Mouse (Mus musculus) liver, embryonic 12.5 days (tissue): ENCODE measurements around the gene Atf7ip. TPM values are rescaled to one million over a fixed set of nuclear protein-coding genes. Genes with fewer than 3 reads are reported as not detected.

Experiments
- ATAC-seq: fragments of 200-750 bp; cut with Nextera tagmentation; 2 replicates; pipeline ENCODE4 v1.8.0; 2017; ENCODE audit warnings: moderate number of reproducible peaks, mild to moderate bottlenecking, moderate library complexity
- H3K27ac ChIP-seq: fragments of 300-500 bp; sonication (generic); 2 replicates; pipeline ENCODE4 v1.5.1; 2016; ENCODE audit warnings: mild to moderate bottlenecking
- H3K27me3 ChIP-seq: fragments of 300-500 bp; sonication (generic); replicated peaks from 2 replicates; pipeline ENCODE4 v1.6.1; 2016; ENCODE audit warnings: mild to moderate bottlenecking, moderate library complexity
- H3K36me3 ChIP-seq: fragments of 300-500 bp; sonication (generic); 2 replicates; pipeline ENCODE4 v1.6.1; 2016; ENCODE audit warnings: mild to moderate bottlenecking, moderate library complexity
- H3K4me1 ChIP-seq: fragments of 300-500 bp; sonication (generic); 2 replicates; pipeline ENCODE4 v1.6.1; 2016
- H3K4me2 ChIP-seq: fragments of 300-500 bp; sonication (generic); 2 replicates; pipeline ENCODE4 v1.6.1; 2016; ENCODE audit warnings: mild to moderate bottlenecking, moderate library complexity
- H3K4me3 ChIP-seq: fragments of 300-500 bp; sonication (generic); 2 replicates; pipeline ENCODE4 v1.5.1; 2016; ENCODE audit warnings: mild to moderate bottlenecking, moderate library complexity
- H3K9ac ChIP-seq: fragments of 300-500 bp; sonication (generic); 2 replicates; pipeline ENCODE4 v1.6.1; 2016; ENCODE audit warnings: mild to moderate bottlenecking, moderate library complexity
- H3K9me3 ChIP-seq: fragments of 300-500 bp; sonication (generic); replicated peaks from 2 replicates; pipeline ENCODE4 v1.6.1; 2016; ENCODE audit warnings: mild to moderate bottlenecking, moderate library complexity
- WGBS: fragments of 180-500 bp; shearing (Covaris S2); methylation state at CpG from one replicate; pipeline ENCODE4 v1.1.7; 2016; ENCODE audit not compliant: insufficient replicate concordance; 5-methylcytosine and 5-hydroxymethylcytosine counted together
- polyA plus RNA-seq: library from polyadenylated mRNA; unstranded; fragments of >200 nt; fragmentation: Nextera tagmentation; extraction: Ambion mirVana; gene quantifications from 2 replicates; pipeline ENCODE4 v1.2.1, GENCODE M21; 2016

Atf7ip gene
- polyA plus RNA-seq, 1 experiment from 2014 or later = 24.8 TPM

DNA sequence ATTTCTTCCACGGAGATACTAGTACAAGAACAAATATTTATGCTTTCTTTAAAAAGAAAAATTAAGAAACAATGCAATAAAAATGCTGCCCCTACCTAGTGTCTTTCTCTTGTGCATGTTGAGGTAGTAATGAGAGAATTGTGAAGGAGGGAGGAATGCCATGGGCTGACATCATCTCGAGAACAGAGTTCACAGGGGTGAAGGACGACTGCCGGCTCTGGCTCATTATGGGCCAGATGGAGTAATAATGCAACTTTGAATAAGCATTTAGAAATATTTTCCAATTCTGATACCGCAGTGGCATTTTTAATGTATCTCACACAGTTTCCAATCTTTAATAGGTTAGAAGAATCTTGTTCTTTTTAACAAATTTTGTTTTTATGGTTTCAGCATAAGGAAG is 60.0 kb downstream of the Atf7ip start:
- ATAC-seq = no peak
- Histone ChIP-seq H3K27ac (no peak overlapping the region), H3K4me3 (no peak overlapping the region), H3K4me1 (no peaks in the 10 kb centered on the region), H3K9ac (no peak overlapping the region), H3K4me2 (no peak overlapping the region), H3K27me3 (no peaks in the 10 kb centered on the region), H3K36me3 (peaks cover 85% of the 10 kb centered on the region), H3K9me3 (peaks cover 15% of the 10 kb centered on the region)
- 89% methylated on average over 5 of the region's 5 CpGs for WGBS

DNA sequence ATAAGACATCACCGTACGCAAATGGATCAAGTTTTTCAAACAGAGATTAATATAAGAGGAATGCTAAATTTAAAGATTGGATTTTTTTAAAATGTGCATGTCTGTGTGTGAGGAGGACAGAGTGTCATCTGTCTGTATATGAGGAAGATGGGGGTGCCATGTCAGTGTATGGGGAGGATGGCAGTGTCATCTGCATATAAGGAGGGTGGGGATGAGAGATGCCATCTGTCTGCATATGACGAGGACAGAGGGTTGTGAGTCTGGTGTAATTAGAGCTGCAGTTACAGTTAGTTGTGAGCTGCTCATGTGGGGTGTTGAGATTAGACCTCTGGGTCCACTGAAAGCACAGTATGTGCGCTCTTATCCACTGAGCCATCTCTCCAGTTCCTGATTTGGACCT is 84.8 kb downstream of the Atf7ip start:
- Histone ChIP-seq H3K4me1 (no peaks in the 10 kb centered on the region), H3K9me3 (no peaks in the 10 kb centered on the region), H3K27ac (no peak overlapping the region), H3K36me3 (peaks cover 84% of the 10 kb centered on the region), H3K27me3 (no peaks in the 10 kb centered on the region), H3K9ac (no peak overlapping the region), H3K4me2 (no peak overlapping the region), H3K4me3 (no peak overlapping the region)
- ATAC-seq = no peak
- WGBS = 79% methylated on average over 4 of the region's 4 CpGs

DNA sequence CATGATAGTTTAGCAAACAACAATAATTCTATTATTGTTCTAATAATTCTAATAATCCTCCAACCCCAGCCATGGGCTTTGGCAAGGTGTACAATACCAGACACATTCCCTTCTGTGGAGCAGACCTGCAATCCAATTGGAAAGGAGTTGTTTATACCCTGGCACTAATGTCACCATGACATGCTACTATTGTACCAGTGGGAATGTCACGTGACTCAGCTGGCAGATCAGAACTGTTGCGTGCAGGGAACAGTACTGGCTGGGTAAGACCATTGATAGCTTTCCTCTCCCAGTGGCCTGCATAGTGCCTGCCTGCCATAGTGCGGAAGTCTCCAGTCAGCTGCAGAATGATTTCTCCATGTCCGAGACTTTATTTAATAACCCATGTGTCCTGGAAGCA is 88.6 kb downstream of the Atf7ip start:
- Histone ChIP-seq H3K4me3 (no peak overlapping the region), H3K36me3 (peaks cover 89% of the 10 kb centered on the region), H3K9me3 (no peaks in the 10 kb centered on the region), H3K27me3 (no peaks in the 10 kb centered on the region), H3K4me2 (no peak overlapping the region), H3K4me1 (no peaks in the 10 kb centered on the region), H3K9ac (no peak overlapping the region), H3K27ac (no peak overlapping the region)
- no peak for ATAC-seq
- 89% methylated on average over 4 of the region's 4 CpGs for WGBS

DNA sequence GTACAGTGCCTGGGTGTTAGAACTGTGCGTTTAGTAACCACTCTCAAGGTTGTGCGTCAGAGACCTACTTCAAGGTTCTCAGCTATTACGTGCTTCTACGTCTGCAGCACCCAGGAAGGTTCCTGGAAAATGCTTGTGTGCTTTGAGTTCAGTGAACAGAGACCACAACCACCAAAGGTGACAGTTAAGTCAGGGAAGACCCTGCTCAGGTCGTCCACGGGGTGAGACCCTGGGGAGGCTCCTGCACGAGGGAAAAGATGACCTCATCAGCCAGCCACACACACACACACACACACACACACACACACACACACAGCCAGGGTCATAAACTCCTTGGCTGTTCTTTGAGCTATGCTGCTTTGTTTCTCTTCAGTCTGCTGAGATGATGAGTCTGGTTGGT is 96.6 kb downstream of the Atf7ip start:
- Histone ChIP-seq H3K27me3 (no peaks in the 10 kb centered on the region), H3K4me1 (no peaks in the 10 kb centered on the region), H3K27ac (no peak overlapping the region), H3K4me3 (no peak overlapping the region), H3K9me3 (no peaks in the 10 kb centered on the region), H3K4me2 (no peak overlapping the region), H3K9ac (no peak overlapping the region), H3K36me3 (peaks cover 96% of the 10 kb centered on the region)
- ATAC-seq = no peak
- 80% methylated on average over 7 of the region's 7 CpGs for WGBS

DNA sequence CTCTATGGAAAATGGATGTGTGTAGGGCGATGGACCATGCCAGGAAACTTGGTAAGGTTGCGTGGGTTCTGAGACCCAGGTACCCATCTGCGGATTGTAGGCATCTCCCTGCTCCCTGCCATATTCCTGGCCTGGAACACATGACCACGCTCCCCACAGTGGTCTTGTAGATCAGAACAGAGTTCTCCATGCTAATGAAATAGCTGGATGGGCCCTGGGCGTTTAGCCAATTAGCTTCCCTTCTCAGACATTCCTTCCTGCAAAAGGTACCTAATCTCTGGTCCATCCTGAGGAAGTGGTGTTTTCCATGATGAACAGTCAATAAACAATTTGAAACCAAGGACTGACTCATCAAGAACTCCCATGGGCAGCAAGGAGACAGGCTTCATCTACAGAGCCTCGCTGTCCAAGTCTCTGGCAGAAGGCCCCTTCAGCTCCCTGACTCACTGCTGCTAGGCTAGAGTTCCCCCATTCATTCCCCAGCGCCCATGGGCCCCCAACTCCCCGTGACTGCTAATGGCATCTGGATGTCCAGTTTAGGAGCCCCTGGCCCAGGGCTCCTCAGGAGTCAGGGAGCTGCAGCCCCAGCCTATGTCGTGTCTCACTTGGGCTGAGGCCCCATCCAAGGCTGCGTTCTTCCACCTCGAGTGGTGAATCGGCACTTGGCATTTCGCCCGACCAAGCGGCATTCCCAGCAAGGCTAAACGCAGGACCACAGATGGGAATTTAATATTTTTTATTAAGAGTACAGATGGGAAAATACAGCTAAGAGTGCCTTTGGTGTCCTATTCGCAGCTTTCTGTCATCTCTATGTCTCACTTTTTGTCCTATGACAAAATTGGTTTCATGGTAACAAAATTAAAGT is 105.6 kb downstream of the Atf7ip start:
- 89% methylated on average over 17 of the region's 17 CpGs for WGBS
- Histone ChIP-seq H3K36me3 (peaks cover 56% of the 10 kb centered on the region), H3K9ac (no peak overlapping the region), H3K27me3 (no peaks in the 10 kb centered on the region), H3K4me2 (no peak overlapping the region), H3K4me3 (no peak overlapping the region), H3K27ac (no peak overlapping the region), H3K9me3 (peaks cover 9% of the 10 kb centered on the region; the same call in 1 of the 2 replicates), H3K4me1 (no peaks in the 10 kb centered on the region)
- ATAC-seq = no peak

DNA sequence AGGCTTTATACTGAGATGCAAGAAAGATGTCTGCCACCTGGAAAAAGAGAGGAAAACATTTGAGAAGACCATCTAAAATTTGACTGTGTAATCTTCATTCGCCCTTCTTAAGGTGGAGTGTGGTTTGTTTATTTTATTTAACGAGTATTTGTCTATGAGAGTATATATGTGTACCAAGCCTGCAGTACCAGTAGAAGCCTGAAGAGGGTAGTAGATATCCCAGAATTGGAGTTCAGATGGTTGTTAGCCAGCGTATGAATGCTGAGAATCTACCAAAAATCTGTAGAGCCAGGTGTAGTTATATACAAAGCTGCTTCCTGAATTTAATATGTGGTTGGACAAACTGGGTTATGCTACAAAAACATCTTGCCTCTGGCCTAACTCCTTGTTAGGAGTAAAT is 106.3 kb downstream of the Atf7ip start:
- 91% methylated on average over 3 of the region's 3 CpGs for WGBS
- Histone ChIP-seq H3K4me1 (no peaks in the 10 kb centered on the region), H3K9me3 (peaks cover 9% of the 10 kb centered on the region; the same call in 1 of the 2 replicates), H3K36me3 (peaks cover 49% of the 10 kb centered on the region), H3K4me3 (no peak overlapping the region), H3K4me2 (no peak overlapping the region), H3K9ac (no peak overlapping the region), H3K27ac (no peak overlapping the region), H3K27me3 (no peaks in the 10 kb centered on the region)
- ATAC-seq = no peak

DNA sequence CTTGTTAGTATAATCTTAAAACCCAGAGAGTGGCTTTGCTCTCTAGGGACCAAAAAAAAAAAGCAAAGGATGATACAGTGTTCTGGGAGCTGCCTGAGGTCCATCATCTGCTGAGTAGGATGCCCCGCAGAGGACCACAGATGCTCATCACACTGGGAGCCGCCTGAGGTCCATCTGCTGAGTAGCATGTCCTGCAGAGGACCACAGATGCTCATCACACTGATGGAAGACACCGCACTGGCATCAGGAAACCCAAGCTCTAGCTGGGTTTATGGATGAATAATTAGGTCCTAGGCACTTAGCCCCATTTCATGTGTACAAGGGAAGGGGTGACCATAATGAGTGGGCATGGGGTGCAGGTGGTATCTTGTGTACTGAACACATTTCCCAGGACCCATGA is 108.2 kb downstream of the Atf7ip start:
- H3K27ac ChIP-seq = no peak overlapping the region
- peaks cover 9% of the 10 kb centered on the region; the same call in 1 of the 2 replicates for H3K9me3 ChIP-seq
- no peaks in the 10 kb centered on the region for H3K27me3 ChIP-seq
- no peaks in the 10 kb centered on the region for H3K4me1 ChIP-seq
- ATAC-seq = no peak
- no peak overlapping the region for H3K9ac ChIP-seq
- 77% methylated on average over 3 of the region's 3 CpGs for WGBS
- no peak overlapping the region for H3K4me3 ChIP-seq
- H3K36me3 ChIP-seq = peaks cover 32% of the 10 kb centered on the region
- no peak overlapping the region for H3K4me2 ChIP-seq

DNA sequence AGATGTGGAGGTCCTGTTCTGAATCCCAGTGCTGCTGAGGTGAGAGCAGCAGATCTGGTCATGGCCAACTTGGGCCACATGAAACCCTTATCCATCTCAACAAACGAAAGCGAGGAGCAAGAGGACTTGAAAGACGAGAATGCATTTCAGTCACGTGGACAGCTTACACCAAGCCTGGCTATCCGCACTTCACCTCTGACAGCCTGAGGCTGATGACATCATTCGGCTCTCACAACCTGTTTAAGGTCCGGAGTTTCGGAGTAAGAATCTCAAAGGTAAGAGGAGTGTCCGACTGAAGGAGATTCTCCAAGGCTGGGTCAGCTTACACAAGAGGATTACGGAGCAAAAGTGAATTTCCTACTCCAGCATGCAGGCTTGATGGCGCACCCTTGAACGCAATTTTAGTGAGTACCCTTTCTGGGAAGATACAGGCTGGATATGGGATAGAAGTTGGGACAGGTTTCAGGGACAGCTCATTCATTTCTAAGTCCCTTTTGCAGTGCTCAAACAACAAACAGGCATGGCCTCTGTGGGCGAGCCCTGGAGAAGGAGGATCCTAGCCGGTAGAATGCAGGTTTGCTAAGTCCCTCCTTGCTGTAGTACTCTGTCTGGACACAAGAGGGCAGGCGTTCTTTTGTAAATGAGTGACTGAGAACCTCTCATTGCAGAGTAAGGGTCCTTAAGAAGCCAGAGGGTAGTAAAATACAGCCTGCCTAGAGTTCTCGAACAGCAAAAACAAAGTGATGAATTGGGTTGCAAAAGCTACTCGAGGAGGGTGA is 114.6 kb downstream of the Atf7ip start:
- Histone ChIP-seq H3K4me2 (peak overlapping the region; percentile 37), H3K4me1 (0 out of 2 replicates have a peak, but pooled peaks cover 3% of the 10 kb centered on the region), H3K36me3 (no peaks in the 10 kb centered on the region), H3K27ac (no peak overlapping the region), H3K9me3 (no peaks in the 10 kb centered on the region), H3K9ac (no peak overlapping the region), H3K27me3 (no peaks in the 10 kb centered on the region), H3K4me3 (no peak overlapping the region)
- peak; percentile 47; the same call in 1 of the 2 replicates for ATAC-seq
- WGBS = 39% methylated on average over 17 of the region's 17 CpGs

DNA sequence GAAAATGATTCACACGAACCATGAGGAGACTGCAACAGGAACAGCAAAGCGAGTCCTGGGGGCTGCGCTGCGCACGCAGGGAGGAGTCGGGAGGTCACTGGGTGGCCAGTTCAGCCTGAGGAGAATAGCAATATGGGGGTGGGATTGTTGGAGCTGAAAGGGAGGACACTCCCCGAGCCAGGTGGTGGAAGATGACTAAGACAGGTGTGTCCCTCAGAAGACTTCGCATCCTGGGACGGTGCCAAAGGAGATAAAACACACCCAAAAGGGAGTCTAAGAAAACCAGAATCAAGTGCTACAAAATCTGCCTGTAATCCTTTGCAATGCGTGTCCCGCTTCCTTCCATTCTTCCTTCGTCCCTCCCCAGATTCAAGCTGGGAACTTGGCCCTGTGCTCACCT is 119.5 kb downstream of the Atf7ip start:
- H3K9me3 ChIP-seq = no peaks in the 10 kb centered on the region
- 73% methylated on average over 12 of the region's 12 CpGs for WGBS

DNA sequence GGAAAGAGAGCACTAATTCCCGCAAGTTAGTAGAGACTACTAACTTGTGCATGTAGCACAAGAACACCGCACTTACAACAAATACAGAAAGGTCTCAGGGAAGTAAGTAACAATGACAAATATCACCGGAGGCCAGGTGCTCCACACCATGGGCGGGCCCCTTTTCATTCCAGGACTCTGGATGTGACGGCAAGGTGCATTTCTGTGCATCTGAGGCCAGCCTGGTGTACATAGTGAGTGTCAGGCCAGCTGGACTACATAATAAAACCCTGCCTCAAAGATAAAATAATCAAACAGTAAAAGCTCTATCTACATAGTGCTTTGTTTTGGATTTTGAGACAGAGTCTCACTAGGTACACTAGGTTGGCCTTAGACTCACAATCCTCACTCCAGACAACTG is 123.7 kb downstream of the Atf7ip start:
- no peak overlapping the region for H3K9ac ChIP-seq
- ATAC-seq = no peak
- no peak overlapping the region for H3K27ac ChIP-seq
- no peak overlapping the region for H3K4me3 ChIP-seq
- whole genome bisulfite sequencing = 79% methylated on average over 5 of the region's 5 CpGs
- no peaks in the 10 kb centered on the region for H3K36me3 ChIP-seq
- no peaks in the 10 kb centered on the region for H3K4me1 ChIP-seq
- no peaks in the 10 kb centered on the region for H3K9me3 ChIP-seq
- no peak overlapping the region for H3K4me2 ChIP-seq
- H3K27me3 ChIP-seq = no peaks in the 10 kb centered on the region

More for the DNA sequence above, 119.5 kb downstream of the Atf7ip start:
- Histone ChIP-seq H3K9ac (no peak overlapping the region), H3K4me2 (no peak overlapping the region), H3K36me3 (no peaks in the 10 kb centered on the region), H3K27me3 (no peaks in the 10 kb centered on the region), H3K27ac (no peak overlapping the region), H3K4me3 (no peak overlapping the region), H3K4me1 (0 out of 2 replicates have a peak, but pooled peaks cover 2% of the 10 kb centered on the region)
- no peak for ATAC-seq

DNA sequence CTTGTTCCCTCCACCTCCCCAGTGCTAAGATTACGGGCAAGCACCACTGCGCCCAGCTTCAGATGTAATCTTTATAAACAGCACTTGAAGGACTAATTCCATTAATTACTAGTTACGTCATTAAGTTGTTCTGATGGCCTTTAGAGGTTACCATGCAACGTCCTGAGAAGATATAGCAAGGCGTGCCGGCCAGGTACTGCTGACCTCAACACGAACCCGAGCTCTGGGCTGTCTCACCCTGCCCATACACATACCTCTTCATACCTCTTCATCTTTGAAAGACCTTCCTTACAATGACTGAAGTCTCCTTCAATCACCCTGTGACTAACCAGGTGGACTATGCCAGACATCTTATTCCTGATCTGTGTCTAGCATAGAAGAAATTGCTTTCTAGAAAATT is 125.6 kb downstream of the Atf7ip start:
- 80% methylated on average over 8 of the region's 8 CpGs for WGBS
- ATAC-seq = no peak
- Histone ChIP-seq H3K4me1 (no peaks in the 10 kb centered on the region), H3K9me3 (peaks cover 6% of the 10 kb centered on the region; the same call in 1 of the 2 replicates), H3K27ac (no peak overlapping the region), H3K27me3 (no peaks in the 10 kb centered on the region), H3K4me2 (no peak overlapping the region), H3K9ac (no peak overlapping the region), H3K4me3 (no peak overlapping the region), H3K36me3 (no peaks in the 10 kb centered on the region)

DNA sequence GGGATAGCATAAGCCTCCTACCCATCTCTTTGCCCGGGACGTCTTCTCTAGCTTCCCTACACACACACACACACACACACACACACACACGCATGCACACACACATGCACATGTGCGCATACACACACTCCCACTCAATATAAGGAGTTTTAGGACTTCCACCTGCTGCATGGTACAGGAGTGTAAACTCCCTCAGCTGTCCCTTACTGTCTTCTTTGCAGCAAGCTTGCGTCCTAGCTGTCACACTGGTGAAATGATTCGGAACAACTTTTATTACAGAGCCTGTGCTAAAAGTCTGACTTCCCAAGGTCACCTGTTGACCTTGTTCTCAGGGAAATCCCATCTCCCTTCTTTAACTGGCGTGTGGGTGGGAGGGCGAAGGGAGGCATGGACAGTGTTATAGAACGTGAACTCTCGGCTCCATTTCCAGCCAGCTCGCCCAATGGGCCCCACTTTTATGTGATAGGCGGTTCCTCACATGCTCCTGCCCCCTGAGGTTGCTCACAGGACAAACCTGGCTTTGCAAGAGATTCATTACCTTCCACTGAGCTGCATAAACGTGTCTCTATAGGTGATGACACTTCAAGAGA is 126.1 kb downstream of the Atf7ip start:
- Histone ChIP-seq H3K9me3 (peaks cover 7% of the 10 kb centered on the region; the same call in 1 of the 2 replicates), H3K27me3 (no peaks in the 10 kb centered on the region), H3K36me3 (no peaks in the 10 kb centered on the region), H3K4me1 (no peaks in the 10 kb centered on the region), H3K4me3 (no peak overlapping the region), H3K4me2 (no peak overlapping the region), H3K9ac (no peak overlapping the region), H3K27ac (no peak overlapping the region)
- no peak for ATAC-seq
- 72% methylated on average over 13 of the region's 13 CpGs for WGBS
